Mouse (Mus musculus) common myeloid progenitor, adult 5-6 weeks (primary cell): Measurements from ENCODE around the gene Bcl7b. TPM values are rescaled to one million over a fixed set of nuclear protein-coding genes. Genes with fewer than 3 reads are reported as not detected.

Experiments
- ATAC-seq: replicated peaks from 2 replicates; pipeline ENCODE4 v1.8.0; 2016; ENCODE audit warnings: low read depth, mild to moderate bottlenecking, moderate TSS enrichment, inconsistent platforms; ENCODE audit not compliant: poor library complexity, severe bottlenecking
- total RNA-seq: library from RNA; stranded (forward); fragments of 200-1000, 187-1606 nt; gene quantifications from 2 replicates; pipeline ENCODE4 v1.2.3, GENCODE M21; 2017

Gene Bcl7b
- total RNA-seq, 1 experiment from 2014 or later = 30.3 TPM

GRCm38 (mm10) chr5:135167469-135167868 is 614 bp upstream of the Bcl7b start:
- ATAC-seq = no peak

DNA sequence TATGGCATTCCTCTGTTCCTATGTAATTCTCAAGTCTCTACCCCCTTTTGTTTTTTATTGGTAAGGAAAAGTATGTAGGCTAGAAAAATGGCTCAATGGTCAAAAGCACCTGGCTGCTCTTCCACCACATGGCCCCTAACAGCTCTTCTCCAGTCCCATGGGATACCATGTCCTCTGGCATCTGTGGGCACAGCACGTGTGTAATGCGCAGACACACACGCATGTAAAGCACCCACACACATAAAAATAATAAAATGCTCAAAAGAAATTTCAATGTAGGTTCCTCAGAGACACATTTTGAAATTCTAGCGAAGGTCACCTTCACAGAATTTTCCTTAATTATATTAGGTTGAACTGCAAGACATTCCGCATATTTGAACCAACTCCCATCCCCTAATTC is 1.4 kb downstream of the Bcl7b start:
- ATAC-seq = no peak

GRCm38 (mm10) chr5:135171688-135172220 is 3.7 kb downstream of the Bcl7b start:
- ATAC-seq = no peak

GRCm38 (mm10) chr5:135172986-135173385 is 4.9 kb downstream of the Bcl7b start:
- no peak for ATAC-seq

GRCm38 (mm10) chr5:135175086-135175485 is 7.0 kb downstream of the Bcl7b start:
- no peak for ATAC-seq

DNA sequence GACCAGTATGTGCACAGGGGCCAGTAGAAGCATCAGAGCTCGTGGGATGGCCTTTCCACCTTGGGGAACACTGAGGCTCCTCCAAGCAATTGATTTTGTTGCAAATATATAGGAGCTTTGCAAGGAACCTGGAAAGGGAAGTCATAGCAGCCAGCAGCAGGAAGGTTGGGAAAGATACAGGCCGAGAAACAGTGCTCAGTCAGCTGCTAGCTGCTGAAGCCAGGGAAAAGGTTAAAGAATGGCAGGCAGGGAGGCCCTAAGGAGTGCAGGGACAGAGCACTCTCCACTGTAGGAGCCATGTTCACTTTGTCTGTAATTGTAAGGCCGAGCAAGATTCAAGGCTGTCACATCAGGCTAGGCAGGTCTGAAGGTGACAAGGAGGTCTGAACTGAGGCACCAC is 10.4 kb downstream of the Bcl7b start:
- ATAC-seq = no peak

- no peak for ATAC-seq
Observed at GRCm38 (mm10) chr5:135178996-135179395, 10.9 kb downstream of the Bcl7b start.

GRCm38 (mm10) chr5:135179616-135180015 is 11.5 kb downstream of the Bcl7b start:
- ATAC-seq = no peak

- no peak for ATAC-seq
Observed at GRCm38 (mm10) chr5:135180796-135181195, 12.7 kb downstream of the Bcl7b start.

GRCm38 (mm10) chr5:135181776-135182175 is 13.7 kb downstream of the Bcl7b start:
- no peak for ATAC-seq

GRCm38 (mm10) chr5:135183131-135183861 is 15.2 kb downstream of the Bcl7b start:
- no peak for ATAC-seq

- no peak for ATAC-seq
Observed at GRCm38 (mm10) chr5:135185016-135185415, 16.9 kb downstream of the Bcl7b start.

- no peak for ATAC-seq
Observed at GRCm38 (mm10) chr5:135185596-135185995, 17.5 kb downstream of the Bcl7b start.

DNA sequence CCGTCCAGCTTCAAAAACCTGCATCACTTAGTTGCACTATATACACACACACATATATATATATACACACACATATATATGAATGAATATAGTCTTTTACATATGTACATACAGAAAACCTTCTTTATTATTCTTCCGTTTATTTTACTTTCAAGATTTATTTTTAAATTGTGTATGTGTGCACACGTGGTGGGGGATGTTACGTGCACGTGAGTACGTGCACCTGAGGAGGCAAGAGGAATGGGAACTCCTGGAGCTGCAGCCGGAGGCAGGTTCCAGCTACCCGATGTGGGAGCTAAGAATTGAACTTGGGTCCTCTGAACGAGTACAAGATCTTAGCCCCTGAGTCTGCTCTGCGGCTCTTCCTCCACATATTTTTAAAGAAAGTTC is 18.1 kb downstream of the Bcl7b start:
- ATAC-seq = no peak

GRCm38 (mm10) chr5:135186621-135187348 is 18.7 kb downstream of the Bcl7b start, which contains the start of gene Baz1b:
Gene Baz1b, plus strand, starts transcription at chr5:135187264.
- ATAC-seq = peak; percentile 92

GRCm38 (mm10) chr5:135187349-135188213 is 19.5 kb downstream of the Bcl7b start:
- ATAC-seq = peak; percentile 9; the same call in 1 of the 2 replicates

DNA sequence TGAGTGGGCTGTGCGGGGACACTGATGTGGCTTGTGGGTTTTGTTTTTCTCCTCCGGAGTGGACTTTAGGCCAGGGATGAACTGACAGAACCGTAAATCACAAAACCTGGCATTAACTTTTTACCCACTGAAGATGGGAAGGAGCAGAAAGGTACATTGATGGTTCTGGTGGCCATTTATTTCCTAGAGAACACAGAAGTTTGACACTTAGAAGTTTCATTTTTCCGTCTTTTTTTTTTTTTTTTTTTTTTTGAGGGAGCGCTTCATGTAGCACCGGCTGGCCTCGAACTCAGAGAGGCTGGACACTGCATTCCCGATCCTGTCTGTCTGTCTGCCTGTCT is 20.1 kb downstream of the Bcl7b start:
- ATAC-seq = no peak

- no peak for ATAC-seq
Observed at GRCm38 (mm10) chr5:135189281-135190022, 21.4 kb downstream of the Bcl7b start.

GRCm38 (mm10) chr5:135191620-135192019 is 23.5 kb downstream of the Bcl7b start:
- peak; percentile 45 for ATAC-seq

- no peak for ATAC-seq
Observed at GRCm38 (mm10) chr5:135192431-135192830, 24.3 kb downstream of the Bcl7b start.
